Mouse (Mus musculus): Measurements from ENCODE around the gene Itih2. TPM values are rescaled to one million over a fixed set of nuclear protein-coding genes. Genes with fewer than 3 reads are reported as not detected.

The Itih2 gene
- polyA plus RNA-seq (2012; fragmentation: generic; extraction: Trizol), result 10 to 100 TPM in 1 of 2 experiments, under 1 TPM in 1; 0.11 to 13.8 TPM

GRCm38 (mm10) chr2:10131296-10131695 is at the start of gene Itih2:
Gene Itih2 (minus strand): TSS chr2:10131396.

GRCm38 (mm10) chr2:10153201-10154075 is 22.2 kb upstream of the Itih2 start, which contains the start of gene Itih5:
Gene Itih5 (plus strand): TSS chr2:10153571.

GRCm38 (mm10) chr2:10080310-10081010 is 50.7 kb downstream of the Itih2 start, which contains the start of the genes Atp5c1 and Kin:
Gene Atp5c1 (minus strand): TSS chr2:10080510.
Gene Kin (plus strand): TSS chr2:10080593.

GRCm38 (mm10) chr2:10048461-10048860 is 82.7 kb downstream of the Itih2 start, which contains the start of gene Taf3:
Gene Taf3 (minus strand): TSS chr2:10048596.

Other genes starting within 250 kb of the Itih2 start
- gene 9230102O04Rik, start 241.9 kb downstream of the Itih2 start, polyA plus RNA-seq (2012; fragmentation: generic; extraction: Trizol), result not detected
- 1 to 10 TPM; 1.2 to 9.1 TPM for gene Gata3, start 241.4 kb downstream of the Itih2 start, polyA plus RNA-seq (2012; fragmentation: generic; extraction: Trizol)
- 1 to 10 TPM; 3.6 to 9.0 TPM for gene Taf3, start 82.8 kb downstream of the Itih2 start, polyA plus RNA-seq (2012; fragmentation: generic; extraction: Trizol)
- gene Atp5c1, start 50.9 kb downstream of the Itih2 start, polyA plus RNA-seq (2012; fragmentation: generic; extraction: Trizol), result 100 to 1,000 TPM; 300 to 379 TPM
- gene Kin, start 50.8 kb downstream of the Itih2 start, polyA plus RNA-seq (2012; fragmentation: generic; extraction: Trizol), result 1 to 10 TPM; 1.9 to 6.9 TPM
- gene Itih5, start 22.2 kb upstream of the Itih2 start, polyA plus RNA-seq (2012; fragmentation: generic; extraction: Trizol), result under 1 TPM; under 0.01 to 0.15 TPM
- gene Sfmbt2, start 239.1 kb upstream of the Itih2 start, polyA plus RNA-seq (2012; fragmentation: generic; extraction: Trizol), result under 1 TPM; 0.02 to 0.33 TPM